22 mouse cellular contexts compared by ENCODE assay signal in genomic region chr13:58997763-58998162, GRCm38 (mm10).
"Had no signal": no experiment of that assay in that cellular context is flagged by ENCODE, and none has a peak within 500 bp of the region (broad histone marks: within the 10 kb centered on the region; RNA-seq: fewer than 3 reads in every experiment).

No protein-coding gene starts in this region.

- H3K9me3 ChIP-seq: limb, embryonic 12.5 days; limb, embryonic 15.5 days; lung, embryonic 15.5 days; midbrain, embryonic 12.5 days; midbrain, embryonic 15.5 days; neural tube, embryonic 12.5 days; neural tube, embryonic 15.5 days had no signal

- H3K4me3 ChIP-seq: limb, embryonic 12.5 days; limb, embryonic 15.5 days; lung, embryonic 15.5 days; midbrain, embryonic 12.5 days; midbrain, embryonic 15.5 days; neural tube, embryonic 12.5 days; neural tube, embryonic 15.5 days had no signal

- H3K9ac ChIP-seq: limb, embryonic 12.5 days; limb, embryonic 15.5 days; liver, embryonic 14.5 days; lung, embryonic 15.5 days; midbrain, embryonic 12.5 days; midbrain, embryonic 15.5 days; neural tube, embryonic 12.5 days; neural tube, embryonic 15.5 days had no signal

- H3K36me3 ChIP-seq: limb, embryonic 12.5 days; limb, embryonic 15.5 days; lung, embryonic 15.5 days; midbrain, embryonic 12.5 days; midbrain, embryonic 15.5 days; neural tube, embryonic 12.5 days; neural tube, embryonic 15.5 days had no signal

- H3K27me3 ChIP-seq: limb, embryonic 12.5 days; limb, embryonic 15.5 days; lung, embryonic 15.5 days; midbrain, embryonic 12.5 days; midbrain, embryonic 15.5 days; neural tube, embryonic 12.5 days; neural tube, embryonic 15.5 days had no signal

- H3K4me2 ChIP-seq: limb, embryonic 12.5 days; limb, embryonic 15.5 days; lung, embryonic 15.5 days; midbrain, embryonic 12.5 days; midbrain, embryonic 15.5 days; neural tube, embryonic 12.5 days; neural tube, embryonic 15.5 days had no signal

- H3K4me1 ChIP-seq: limb, embryonic 12.5 days; limb, embryonic 15.5 days; lung, embryonic 15.5 days had no signal

- H3K27ac ChIP-seq: kidney, postnatal 0 days; limb, embryonic 12.5 days; limb, embryonic 15.5 days; liver, embryonic 14.5 days; lung, embryonic 15.5 days; macrophage; midbrain, embryonic 12.5 days; midbrain, embryonic 15.5 days; neural tube, embryonic 12.5 days; neural tube, embryonic 15.5 days; stomach, postnatal 0 days had no signal

- ATAC-seq: intestine, postnatal 0 days; midbrain, embryonic 15.5 days had no signal

- DNase-seq: kidney, adult 2 months; kidney, postnatal 25 days; left cerebral cortex, postnatal 4 days; lung, postnatal 14 days; right cerebral cortex, adult 18-20 months; right cerebral cortex, postnatal 14 days; right cerebral cortex, postnatal 4 days; thymus, adult 2 months; thymus, postnatal 14 days; thymus, postnatal 4 days had no signal
